In the genomic region with DNA sequence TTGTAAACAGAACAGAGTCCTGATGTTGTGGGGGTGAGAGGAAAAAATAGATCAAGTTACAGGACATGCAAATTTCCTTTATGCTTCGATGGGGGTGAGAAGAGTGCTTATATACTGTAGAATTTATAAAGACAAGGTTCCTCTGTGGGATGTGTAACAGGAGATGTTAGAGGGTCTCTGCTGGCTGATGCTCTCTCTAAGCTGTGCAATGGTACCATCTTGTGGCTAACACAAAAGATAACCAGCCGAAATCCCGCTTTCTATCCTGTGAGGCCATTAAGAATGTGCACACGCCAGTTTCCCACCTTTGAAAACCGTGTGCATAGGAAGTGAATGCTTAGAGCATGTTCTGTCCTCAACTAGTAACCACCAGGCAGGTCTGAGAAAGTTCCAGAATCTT, we compare ENCODE assay signal across 14 mouse cellular contexts.
DNase-seq lines count a peak whose midpoint lies in the region; ATAC-seq and TF ChIP-seq lines count a peak whose summit lies in the region.
"Had no signal": no experiment of that assay in that cellular context is flagged by ENCODE, and none has a peak within 500 bp of the region (broad histone marks: within the 10 kb centered on the region; RNA-seq: fewer than 3 reads in every experiment).

No protein-coding gene starts in this region.

- H3K36me3 ChIP-seq in forebrain, embryonic 16.5 days (ENCODE audit: control insufficient read depth, insufficient read depth) = no peaks in the 10 kb centered on the region
- H3K36me3 ChIP-seq: embryonic facial prominence, embryonic 12.5 days; heart, embryonic 15.5 days; neural tube, embryonic 13.5 days had no signal

- no peaks in the 10 kb centered on the region for H3K9me3 ChIP-seq in forebrain, embryonic 16.5 days (ENCODE audit: control insufficient read depth, low read length)
- H3K9me3 ChIP-seq: embryonic facial prominence, embryonic 12.5 days; heart, embryonic 15.5 days; neural tube, embryonic 13.5 days had no signal

- H3K4me1 ChIP-seq in forebrain, embryonic 16.5 days (replicated peaks; ENCODE audit: control insufficient read depth, insufficient read depth, low read length) = no peaks in the 10 kb centered on the region
- H3K4me1 ChIP-seq: embryonic facial prominence, embryonic 12.5 days; neural tube, embryonic 13.5 days had no signal

- 45% methylated on average over 5 of the region's 5 CpGs for WGBS in forebrain, embryonic 16.5 days

- TF ChIP-seq CTCF in layer of hippocampus, adult 2 months (conservative IDR thresholded peaks at IDR 0.05) = peak; percentile 76

- DNase-seq in layer of hippocampus, adult 2 months (ENCODE audit: low spot score in 2 of 2) = peak; percentile 22 to 34
- no peak for DNase-seq in layer of hippocampus, adult 8-10 months (ENCODE audit: low spot score in 2 of 2)
- DNase-seq in 416B (ENCODE audit: low read depth) (peak; percentile 51), NIH3T3 (ENCODE audit: low read depth) (peak; percentile 66)
- no peak for DNase-seq in urinary bladder, adult 18-20 months (ENCODE audit: low spot score in 2 of 2)
- no peak for DNase-seq in thymus, postnatal 10 days (ENCODE audit: low spot score in 2 of 2)
- no peak for DNase-seq in urinary bladder, postnatal 36 days (ENCODE audit: low spot score in 2 of 2)
- DNase-seq: left cerebral cortex, postnatal 4 days; thymus, postnatal 25 days had no signal

- no peak overlapping the region for H3K9ac ChIP-seq in forebrain, embryonic 16.5 days (replicated peaks; ENCODE audit: low read depth, low read length)
- H3K9ac ChIP-seq: embryonic facial prominence, embryonic 12.5 days; heart, embryonic 15.5 days; neural tube, embryonic 13.5 days had no signal

- H3K4me3 ChIP-seq in layer of hippocampus, adult 2 months = no peak overlapping the region
- H3K4me3 ChIP-seq in forebrain, embryonic 16.5 days (replicated peaks; ENCODE audit: low read length) = no peak overlapping the region
- H3K4me3 ChIP-seq: embryonic facial prominence, embryonic 12.5 days; heart, embryonic 15.5 days; neural tube, embryonic 13.5 days had no signal

- ATAC-seq in forebrain, embryonic 16.5 days = peak; percentile 71; the same call in 1 of the 2 replicates

- H3K4me2 ChIP-seq in forebrain, embryonic 16.5 days (ENCODE audit: low read length) = no peak overlapping the region
- H3K4me2 ChIP-seq: embryonic facial prominence, embryonic 12.5 days; heart, embryonic 15.5 days; neural tube, embryonic 13.5 days had no signal

- H3K27ac ChIP-seq in layer of hippocampus, adult 2 months = no peak overlapping the region
- no peak overlapping the region for H3K27ac ChIP-seq in forebrain, embryonic 16.5 days (ENCODE audit: low read length)
- H3K27ac ChIP-seq: embryonic facial prominence, embryonic 12.5 days; heart, embryonic 15.5 days; macrophage; neural tube, embryonic 13.5 days had no signal

- H3K27me3 ChIP-seq in forebrain, embryonic 16.5 days (replicated peaks; ENCODE audit: control insufficient read depth, insufficient read depth, low read length) = no peaks in the 10 kb centered on the region
- H3K27me3 ChIP-seq: embryonic facial prominence, embryonic 12.5 days; heart, embryonic 15.5 days; neural tube, embryonic 13.5 days had no signal

Comparison
In these comparisons a context has a peak if more than half of its experiments do, and no peak if none do; other contexts are left out.
1. DNase-seq: peak in layer of hippocampus, adult 2 months (2 of 2), 416B (single experiment) and NIH3T3 (single experiment); none in layer of hippocampus, adult 8-10 months (0 of 2), urinary bladder, adult 18-20 months (0 of 2), thymus, postnatal 10 days (0 of 2) and urinary bladder, postnatal 36 days (0 of 2).